Mouse (Mus musculus): ENCODE data around the gene Hao1.

The Hao1 gene

GRCm38 (mm10) chr2:134460831-134461230 lies 93.3 kb downstream of the Hao1 start:
- DNase-seq = peak; percentile 37

- DNase-seq = peak; percentile 34
Measured at GRCm38 (mm10) chr2:134456065-134456505, 98.1 kb downstream of the Hao1 start.

- no peak for DNase-seq
Measured at GRCm38 (mm10) chr2:134452748-134453147, 101.4 kb downstream of the Hao1 start.

GRCm38 (mm10) chr2:134450976-134451375 lies 103.2 kb downstream of the Hao1 start:
- DNase-seq = peak; percentile 19

Data from lung, postnatal 10 days (tissue).